Mouse (Mus musculus) megakaryocyte progenitor cell, adult 5-6 weeks (primary cell): ENCODE data around the gene Zfp966. TPM values are rescaled to one million over a fixed set of nuclear protein-coding genes. Genes with fewer than 3 reads are reported as not detected.
"Not testable (repeated sequence)": the region's sequence is repeated elsewhere in the genome, so short reads cannot be mapped to it uniquely, and the experiment has no call there.

Experiments
- ATAC-seq: replicated peaks from 2 replicates; pipeline ENCODE4 v1.8.0; 2016; ENCODE audit warnings: mild to moderate bottlenecking, moderate TSS enrichment, inconsistent platforms; ENCODE audit not compliant: poor library complexity
- total RNA-seq, 2 experiments: library from RNA; stranded (forward) in 1 of 2; stranded (reverse) in 1 of 2; fragments of 157-497, 149-512 nt in 1 of 2; fragments of 200-1000 nt in 1 of 2; gene quantifications; 2 replicates each; pipeline versions ENCODE4 v1.2.3 to v1.2.4; 2015 to 2017

The Zfp966 gene
- total RNA-seq (2015) (9.0 and 10.7 TPM in 2 replicates), total RNA-seq (2017) (11.2 and 18.0 TPM in 2 replicates)

GRCm38 (mm10) chr2:175931000-175931399 lies at the start of gene Zfp966:
Zfp966 (minus strand) TSS chr2:175931100.
- ATAC-seq, result not testable (repeated sequence)

- not testable (repeated sequence) for ATAC-seq
Observed at GRCm38 (mm10) chr2:175965031-175965430, 34.1 kb upstream of the Zfp966 start, which contains the start of gene Gm2026. Gm2026 (plus strand) TSS chr2:175965331.

- peak; percentile 68 for ATAC-seq
Observed at GRCm38 (mm10) chr2:175869024-175869423, 61.9 kb downstream of the Zfp966 start, which contains the start of gene Gm6710. Gm6710 (plus strand) TSS chr2:175869219.

Other genes with a start within 250 kb of the Zfp966 start
- gene Zfp969, start 227.5 kb downstream of the Zfp966 start, total RNA-seq (2015), result 12.8 and 20.9 TPM in 2 replicates
- 7.1 TPM in 1 of 2 replicates, not detected in the other for gene Zfp969, start 227.5 kb downstream of the Zfp966 start, total RNA-seq (2017)
- gene Gm2007, start 189.6 kb downstream of the Zfp966 start, total RNA-seq (2015), result not detected in 2 replicates
- 0.04 and 34.4 TPM in 2 replicates for gene Gm2007, start 189.6 kb downstream of the Zfp966 start, total RNA-seq (2017)
- 4.8 and 15.4 TPM in 2 replicates for gene Gm14288, start 130.0 kb downstream of the Zfp966 start, total RNA-seq (2015)
- 8.4 and 13.7 TPM in 2 replicates for gene Gm14288, start 130.0 kb downstream of the Zfp966 start, total RNA-seq (2017)
- 12.9 and 19.7 TPM in 2 replicates for gene Gm6710, start 61.9 kb downstream of the Zfp966 start, total RNA-seq (2015)
- gene Gm6710, start 61.9 kb downstream of the Zfp966 start, total RNA-seq (2017), result 10.1 and 10.2 TPM in 2 replicates
- 11.3 and 18.1 TPM in 2 replicates for gene Gm2026, start 34.2 kb upstream of the Zfp966 start, total RNA-seq (2015)
- gene Gm2026, start 34.2 kb upstream of the Zfp966 start, total RNA-seq (2017), result 2.1 and 8.1 TPM in 2 replicates
- gene Gm2004, start 218.7 kb upstream of the Zfp966 start, total RNA-seq (2015), result 0.10 and 8.4 TPM in 2 replicates
- 3.2 and 20.6 TPM in 2 replicates for gene Gm2004, start 218.7 kb upstream of the Zfp966 start, total RNA-seq (2017)